Mouse (Mus musculus) spleen, adult 2 months (tissue): ENCODE results near the gene Pstpip1.

ENCODE experiments used
- CTCF ChIP-seq: fragments of 200-500 bp; IDR thresholded peaks from 2 replicates; pipeline ENCODE4 v1.5.1; 2011; ENCODE audit warnings: mild to moderate bottlenecking, inconsistent platforms; ENCODE audit not compliant: insufficient read depth, insufficient read length, insufficient replicate concordance; ENCODE audit errors: extremely low read depth
- POLR2A ChIP-seq: fragments of 200-500 bp; IDR thresholded peaks from 2 replicates; pipeline ENCODE4 v1.6.1; 2011; ENCODE audit warnings: low read depth, low read length, inconsistent platforms

GRCm38 (mm10) chr9:56086524-56086923, 3.2 kb upstream of the Pstpip1 start:
- TF ChIP-seq CTCF (no peak), POLR2A (no peak)
